Mouse (Mus musculus) telencephalon, adult 2 months (tissue): ENCODE measurements at regions not wholly inside any gene's neighbourhood (a gene's known extent, or its start where the extent isn't known, plus 50 kb on each side); places are given as distances from the start of the nearest gene placed in this dataset.

Experiments
- DNase-seq: peaks from one replicate; pipeline ENCODE4 v3.0.0-alpha.2; 2011; ENCODE audit warnings: low read depth, low spot score

- no peak for DNase-seq
Observed at GRCm38 (mm10) chr2:149467801-149468200, 62.9 kb downstream of the Cst10 start.

- DNase-seq, result no peak
Observed at GRCm38 (mm10) chr2:149472411-149472810, 67.6 kb downstream of the Cst10 start.

GRCm38 (mm10) chr2:149493280-149493988 is 88.6 kb downstream of the Cst10 start:
- DNase-seq, result peak; percentile 49

- no peak for DNase-seq
Observed at GRCm38 (mm10) chr2:149512870-149513269, 108.0 kb downstream of the Cst10 start.

DNA sequence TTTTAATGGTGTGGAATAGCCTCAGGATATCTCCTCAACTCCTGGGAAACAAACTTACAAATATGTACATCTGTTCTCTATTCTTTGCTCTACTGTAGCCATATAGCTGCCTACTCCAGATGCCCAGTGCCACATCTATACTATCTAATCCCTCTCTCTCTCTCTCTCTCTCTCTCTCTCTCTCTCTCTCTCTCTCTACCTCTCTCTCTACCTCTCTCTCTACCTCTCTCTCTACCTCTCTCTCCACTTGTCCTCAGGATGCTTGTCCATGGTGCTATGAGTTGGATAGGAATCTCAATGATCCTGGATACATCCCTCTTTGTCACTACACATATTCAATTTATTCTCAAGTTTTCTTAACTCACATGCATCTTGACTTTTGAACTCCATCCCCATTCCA is 119.6 kb downstream of the Cst10 start:
- DNase-seq, result no peak

GRCm38 (mm10) chr2:149542837-149543236 is 138.0 kb downstream of the Cst10 start:
- DNase-seq, result peak; percentile 42

DNA sequence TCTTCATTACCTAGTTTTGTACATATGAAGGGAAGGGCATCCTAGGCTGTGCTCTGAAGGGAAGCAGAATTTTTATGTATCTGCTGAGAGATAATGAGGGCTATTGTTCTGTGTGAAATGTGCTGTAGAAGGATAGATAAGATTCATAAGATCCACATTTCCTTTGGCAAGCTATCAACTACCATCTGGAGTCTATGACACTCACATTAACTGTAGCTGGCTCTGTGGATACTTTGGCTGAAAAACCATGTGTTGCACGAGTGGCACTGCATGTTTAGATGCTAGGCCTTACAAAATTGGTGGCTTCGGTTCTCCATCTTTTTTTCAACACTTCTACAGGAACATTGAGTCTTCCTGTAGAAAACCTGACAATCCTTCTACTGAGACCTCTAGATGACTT is 140.9 kb downstream of the Cst10 start:
- DNase-seq, result peak; percentile 17

- no peak for DNase-seq
Observed at GRCm38 (mm10) chr2:149546639-149547200, 141.9 kb downstream of the Cst10 start.

DNA sequence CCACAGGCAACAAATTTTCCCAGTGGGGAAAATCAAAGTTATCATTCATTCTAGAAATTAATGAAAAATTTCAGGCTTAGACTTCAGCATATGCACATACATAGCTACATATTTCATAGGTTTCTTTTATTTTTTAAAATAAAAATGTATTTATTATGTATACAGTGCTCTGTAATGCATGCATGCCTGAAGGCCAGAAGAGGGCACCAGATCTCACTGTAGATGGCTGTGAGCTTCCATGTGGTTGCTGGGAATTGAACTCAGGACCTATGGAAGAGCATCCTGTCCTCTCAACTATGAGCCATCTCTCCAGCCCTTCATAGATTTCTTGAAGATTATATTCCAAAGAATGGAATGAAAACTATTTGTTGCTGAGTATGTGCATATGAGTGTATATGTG is 150.4 kb downstream of the Cst10 start:
- DNase-seq, result no peak

DNA sequence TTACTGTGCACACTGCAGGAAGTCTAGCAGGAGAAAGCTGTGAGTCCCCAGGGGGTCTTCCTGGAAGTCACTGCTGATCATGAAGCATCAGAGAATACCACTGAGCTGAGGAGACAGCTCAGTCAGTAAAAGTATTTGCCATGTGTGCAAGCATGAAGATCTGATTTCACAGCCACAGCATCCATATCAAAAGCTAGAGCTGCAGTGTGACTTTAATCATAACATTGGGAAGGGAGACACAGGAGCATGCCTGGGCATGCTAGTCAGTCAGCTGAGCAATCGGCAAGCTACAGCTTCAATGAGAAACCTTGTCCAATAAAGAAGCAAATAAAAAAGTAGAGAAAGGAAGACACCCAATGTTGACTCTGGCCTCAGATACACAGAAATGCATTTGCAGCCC is 168.9 kb downstream of the Cst10 start:
- no peak for DNase-seq

- no peak for DNase-seq
Observed at GRCm38 (mm10) chr2:149602581-149602980, 197.7 kb downstream of the Cst10 start.

DNA sequence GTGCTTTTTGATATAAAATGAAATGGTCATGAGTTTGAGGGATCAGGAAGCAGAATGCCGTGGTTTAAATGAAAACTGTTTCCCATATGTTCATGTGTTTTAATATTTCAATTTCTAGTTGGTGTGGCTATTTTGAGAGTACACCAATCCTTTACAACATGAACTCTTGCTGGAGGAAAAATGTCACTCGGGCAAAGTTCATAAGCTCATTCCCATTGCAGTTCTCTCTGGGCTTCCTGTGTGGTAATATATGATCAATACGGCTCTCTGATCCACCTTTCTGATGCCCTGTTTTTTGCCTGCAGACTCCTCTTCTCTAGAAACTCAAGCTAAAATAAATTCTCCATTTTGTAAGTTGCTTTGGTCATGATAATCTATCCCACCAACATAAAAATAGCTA is 208.5 kb downstream of the Cst10 start:
- DNase-seq, result no peak

DNA sequence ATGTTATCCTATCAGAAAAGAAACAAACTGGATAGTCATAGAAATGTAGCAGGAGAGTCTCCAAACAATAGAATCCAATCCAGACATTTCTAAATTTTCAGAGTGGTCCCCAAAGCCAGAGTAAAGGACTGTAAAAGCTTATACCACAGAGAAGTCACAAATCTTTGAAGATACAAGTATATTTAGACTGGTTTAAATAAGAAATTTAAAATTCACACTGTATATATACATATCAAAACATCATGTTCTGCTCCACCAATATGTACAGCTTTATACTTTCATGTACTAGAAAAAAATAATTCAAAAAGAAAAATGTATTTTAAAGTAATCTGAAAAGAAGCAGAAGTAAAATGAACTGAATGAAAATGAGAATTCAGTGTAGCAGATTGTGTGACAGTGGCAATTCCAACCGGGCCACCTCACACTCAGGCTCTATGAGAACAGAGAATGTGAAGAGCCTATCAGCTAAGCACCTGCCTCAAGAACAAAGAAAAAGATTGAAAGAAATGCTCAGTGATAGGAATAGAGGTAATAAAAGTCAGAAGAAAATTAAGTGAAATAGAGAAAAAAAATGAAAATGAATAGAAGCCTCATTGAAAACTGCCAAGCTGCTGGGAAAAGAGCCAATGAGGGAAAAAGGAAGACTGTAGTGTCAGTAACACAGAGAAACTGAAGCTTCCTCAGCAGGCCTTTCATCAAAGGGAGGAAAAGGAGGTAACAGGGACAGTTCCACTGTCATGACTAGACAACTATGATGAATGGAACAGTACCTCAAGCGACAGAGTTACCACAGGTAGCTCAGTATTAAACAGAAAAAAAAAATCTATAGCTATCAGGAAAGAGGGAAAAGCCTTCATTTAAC is 209.5 kb downstream of the Cst10 start:
- DNase-seq, result no peak

- DNase-seq, result peak; percentile 27
Observed at GRCm38 (mm10) chr2:149625626-149626025, 203.4 kb upstream of the Syndig1 start.

DNA sequence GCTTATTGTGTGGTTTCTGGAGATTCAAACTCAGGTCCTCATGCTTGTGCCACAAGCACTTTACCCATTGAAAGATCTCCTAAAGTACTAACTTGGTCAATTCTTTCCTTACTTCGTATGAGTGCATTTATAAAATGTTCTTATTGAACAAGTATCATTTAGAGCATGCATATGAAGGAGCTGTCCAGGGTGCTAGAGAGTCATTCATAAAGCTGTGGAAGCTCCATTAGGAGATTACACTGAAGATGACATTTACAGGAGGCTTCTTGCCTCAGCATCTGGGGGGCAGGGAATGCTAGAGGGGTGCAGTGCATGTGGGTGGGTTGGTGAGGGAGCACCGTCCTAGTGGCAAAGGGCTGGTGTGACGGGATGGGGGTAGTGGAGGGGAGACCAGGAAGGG is 187.8 kb upstream of the Syndig1 start:
- DNase-seq, result no peak

DNA sequence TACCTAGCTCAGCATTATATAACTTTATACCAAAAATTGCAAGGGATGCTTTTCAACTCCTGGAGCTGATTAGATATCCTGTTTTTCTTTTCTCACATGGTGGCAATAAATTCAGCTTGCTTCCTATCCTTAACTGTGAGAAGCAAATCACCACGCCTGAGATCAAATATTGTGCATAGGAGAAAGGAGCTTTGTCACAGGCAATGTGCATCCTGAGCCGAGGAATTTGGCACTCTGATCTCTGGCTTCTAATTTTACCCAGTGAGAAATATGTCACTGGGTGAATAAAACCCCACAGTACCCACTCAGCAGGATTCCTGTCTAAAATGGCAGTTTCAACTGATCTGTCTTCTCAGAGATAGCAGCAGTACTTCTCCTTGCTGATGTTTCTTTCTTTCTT is 177.2 kb upstream of the Syndig1 start:
- DNase-seq, result no peak

- no peak for DNase-seq
Observed at GRCm38 (mm10) chr2:149661086-149661485, 167.9 kb upstream of the Syndig1 start.

DNA sequence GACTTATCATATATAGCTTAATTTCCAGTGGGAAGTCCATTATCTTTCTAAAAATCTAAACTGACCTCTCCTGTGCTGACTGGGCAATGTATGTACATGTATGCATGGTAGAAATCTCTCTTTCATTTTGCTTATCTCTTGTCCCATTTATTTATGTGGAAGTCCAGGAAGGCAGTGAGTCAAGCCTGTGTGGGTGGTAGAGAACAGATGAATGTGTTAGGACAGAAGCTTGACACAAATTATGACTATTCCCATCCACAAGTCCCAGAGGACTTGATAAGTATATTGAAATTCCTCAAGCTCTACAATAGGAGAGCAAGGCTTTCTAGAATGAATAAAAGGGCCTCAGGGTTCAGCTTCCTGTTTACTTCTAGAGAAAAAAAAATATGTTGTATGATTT is 164.6 kb upstream of the Syndig1 start:
- DNase-seq, result no peak

GRCm38 (mm10) chr2:149666412-149666811 is 162.6 kb upstream of the Syndig1 start:
- peak; percentile 83 for DNase-seq

- no peak for DNase-seq
Observed at GRCm38 (mm10) chr2:149671870-149672269, 157.1 kb upstream of the Syndig1 start.

DNA sequence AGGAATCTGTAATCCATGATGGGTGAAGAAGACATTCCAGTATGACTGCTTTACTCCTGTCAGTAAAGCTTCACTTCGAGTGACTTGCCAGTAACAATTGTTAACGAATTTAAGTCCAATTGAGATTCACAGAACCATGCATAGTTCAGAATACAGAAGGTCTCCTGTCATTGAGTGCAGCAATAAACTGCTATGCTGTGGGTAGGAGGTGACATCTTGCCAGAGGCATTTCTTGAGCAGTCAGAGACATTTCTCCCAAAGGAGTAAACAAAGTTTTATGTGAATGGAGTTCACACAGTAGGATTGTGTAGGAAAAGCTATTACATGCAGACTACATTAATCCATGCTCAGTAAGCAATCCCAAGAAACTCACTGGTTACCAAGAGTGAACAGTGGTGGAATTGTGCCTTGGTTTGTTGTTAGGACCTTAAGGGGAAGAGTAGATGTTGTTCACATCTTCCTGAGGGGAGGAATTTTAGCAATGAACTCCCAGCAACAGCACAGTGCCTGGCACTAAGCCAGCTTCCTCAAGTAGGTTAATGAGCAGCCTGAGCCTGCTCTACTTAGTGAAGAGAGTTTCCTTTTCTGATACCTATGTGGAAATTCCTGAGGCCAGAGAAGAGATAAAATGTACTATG is 149.1 kb upstream of the Syndig1 start:
- DNase-seq, result no peak

DNA sequence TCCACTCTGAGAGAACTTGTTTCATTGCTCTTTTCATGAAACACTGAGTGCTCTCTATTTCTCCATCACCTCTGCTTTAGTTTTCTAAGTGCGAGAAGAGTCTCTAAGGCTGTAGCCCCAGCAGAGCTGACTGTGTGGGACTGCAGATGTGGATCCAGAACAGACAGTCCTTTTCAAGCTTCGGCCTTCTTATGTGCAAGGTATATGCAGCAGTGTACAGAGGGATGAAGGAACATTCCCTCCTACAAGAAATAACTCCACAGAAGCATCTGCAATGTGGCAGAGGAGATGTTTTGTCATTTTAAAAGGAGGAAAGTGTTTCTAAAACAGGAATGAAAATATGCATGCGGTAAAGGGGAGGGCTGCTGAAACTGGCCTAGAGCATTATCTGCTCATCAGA is 106.7 kb upstream of the Syndig1 start:
- DNase-seq, result no peak
